Mouse (Mus musculus): ENCODE measurements around the gene Tmigd3.

Gene Tmigd3

GRCm38 (mm10) chr3:105951348-105951747 lies 80.6 kb downstream of the Tmigd3 start:
- no peak for DNase-seq

GRCm38 (mm10) chr3:105957235-105957634 lies 86.5 kb downstream of the Tmigd3 start:
- DNase-seq = no peak

GRCm38 (mm10) chr3:105958204-105958603 lies 87.5 kb downstream of the Tmigd3 start:
- no peak for DNase-seq

GRCm38 (mm10) chr3:105958974-105959580 lies 88.4 kb downstream of the Tmigd3 start, which contains the start of gene Wdr77:
Gene Wdr77, plus strand, starts transcription at chr3:105959369.
- DNase-seq = peak; percentile 93

GRCm38 (mm10) chr3:105959585-105959984 lies 88.9 kb downstream of the Tmigd3 start:
- no peak for DNase-seq

GRCm38 (mm10) chr3:105959999-105960398 lies 89.3 kb downstream of the Tmigd3 start, which contains the start of gene Atp5f1:
Gene Atp5f1, minus strand, starts transcription at chr3:105960099.
- DNase-seq = no peak

GRCm38 (mm10) chr3:105960700-105961099 lies 90.0 kb downstream of the Tmigd3 start:
- no peak for DNase-seq

GRCm38 (mm10) chr3:105971831-105972446 lies 101.2 kb downstream of the Tmigd3 start:
- no peak for DNase-seq

GRCm38 (mm10) chr3:105973411-105973810 lies 102.7 kb downstream of the Tmigd3 start, which contains the start of gene Ovgp1:
Gene Ovgp1, plus strand, starts transcription at chr3:105973711.
- no peak for DNase-seq
